Mouse (Mus musculus): Measurements from ENCODE around the gene Atxn1.

Gene Atxn1

GRCm38 (mm10) chr13:45754483-45754882 lies 210.3 kb downstream of the Atxn1 start:
- Histone ChIP-seq H3K27me3 (ENCODE audit: control insufficient read depth, insufficient read depth, low read length, poor library complexity, severe bottlenecking) (no peaks in the 10 kb centered on the region), H3K36me3 (ENCODE audit: control insufficient read depth, insufficient read depth, low read length, poor library complexity, severe bottlenecking) (no peaks in the 10 kb centered on the region)
- DNase-seq (ENCODE audit: low read depth, low spot score), result no peak

GRCm38 (mm10) chr13:45752498-45752897 lies 212.3 kb downstream of the Atxn1 start:
- DNase-seq (ENCODE audit: low read depth, low spot score), result no peak
- Histone ChIP-seq H3K36me3 (ENCODE audit: control insufficient read depth, insufficient read depth, low read length, poor library complexity, severe bottlenecking) (no peaks in the 10 kb centered on the region), H3K27me3 (ENCODE audit: control insufficient read depth, insufficient read depth, low read length, poor library complexity, severe bottlenecking) (no peaks in the 10 kb centered on the region)

- no peak for DNase-seq (ENCODE audit: low read depth, low spot score)
- no peaks in the 10 kb centered on the region for H3K36me3 ChIP-seq (ENCODE audit: control insufficient read depth, insufficient read depth, low read length, poor library complexity, severe bottlenecking)
- no peaks in the 10 kb centered on the region for H3K27me3 ChIP-seq (ENCODE audit: control insufficient read depth, insufficient read depth, low read length, poor library complexity, severe bottlenecking)
These were observed 213.6 kb downstream of the Atxn1 start for GRCm38 (mm10) chr13:45751231-45751630.

- DNase-seq (ENCODE audit: low read depth, low spot score), result no peak
- Histone ChIP-seq H3K27me3 (ENCODE audit: control insufficient read depth, insufficient read depth, low read length, poor library complexity, severe bottlenecking) (no peaks in the 10 kb centered on the region), H3K36me3 (ENCODE audit: control insufficient read depth, insufficient read depth, low read length, poor library complexity, severe bottlenecking) (no peaks in the 10 kb centered on the region)
These were observed 214.2 kb downstream of the Atxn1 start for GRCm38 (mm10) chr13:45750627-45751026.

- no peaks in the 10 kb centered on the region for H3K36me3 ChIP-seq (ENCODE audit: control insufficient read depth, insufficient read depth, low read length, poor library complexity, severe bottlenecking)
- peak; percentile 2 for DNase-seq (ENCODE audit: low read depth, low spot score)
- H3K27me3 ChIP-seq (ENCODE audit: control insufficient read depth, insufficient read depth, low read length, poor library complexity, severe bottlenecking), result no peaks in the 10 kb centered on the region
These were observed 214.9 kb downstream of the Atxn1 start for GRCm38 (mm10) chr13:45749937-45750336.

- no peaks in the 10 kb centered on the region for H3K27me3 ChIP-seq (ENCODE audit: control insufficient read depth, insufficient read depth, low read length, poor library complexity, severe bottlenecking)
- H3K36me3 ChIP-seq (ENCODE audit: control insufficient read depth, insufficient read depth, low read length, poor library complexity, severe bottlenecking), result no peaks in the 10 kb centered on the region
- DNase-seq (ENCODE audit: low read depth, low spot score), result no peak
These were observed 215.6 kb downstream of the Atxn1 start for GRCm38 (mm10) chr13:45749222-45749621.

GRCm38 (mm10) chr13:45748691-45749090 lies 216.1 kb downstream of the Atxn1 start:
- Histone ChIP-seq H3K36me3 (ENCODE audit: control insufficient read depth, insufficient read depth, low read length, poor library complexity, severe bottlenecking) (no peaks in the 10 kb centered on the region), H3K27me3 (ENCODE audit: control insufficient read depth, insufficient read depth, low read length, poor library complexity, severe bottlenecking) (no peaks in the 10 kb centered on the region)
- DNase-seq (ENCODE audit: low read depth, low spot score), result no peak

GRCm38 (mm10) chr13:45745851-45746773 lies 218.7 kb downstream of the Atxn1 start:
- DNase-seq (ENCODE audit: low read depth, low spot score), result peak; percentile 6
- no peaks in the 10 kb centered on the region for H3K36me3 ChIP-seq (ENCODE audit: control insufficient read depth, insufficient read depth, low read length, poor library complexity, severe bottlenecking)
- no peaks in the 10 kb centered on the region for H3K27me3 ChIP-seq (ENCODE audit: control insufficient read depth, insufficient read depth, low read length, poor library complexity, severe bottlenecking)

- Histone ChIP-seq H3K27me3 (ENCODE audit: control insufficient read depth, insufficient read depth, low read length, poor library complexity, severe bottlenecking) (no peaks in the 10 kb centered on the region), H3K36me3 (ENCODE audit: control insufficient read depth, insufficient read depth, low read length, poor library complexity, severe bottlenecking) (no peaks in the 10 kb centered on the region)
- DNase-seq (ENCODE audit: low read depth, low spot score), result no peak
These were observed 219.9 kb downstream of the Atxn1 start for GRCm38 (mm10) chr13:45744803-45745432.

- no peaks in the 10 kb centered on the region for H3K36me3 ChIP-seq (ENCODE audit: control insufficient read depth, insufficient read depth, low read length, poor library complexity, severe bottlenecking)
- no peak for DNase-seq (ENCODE audit: low read depth, low spot score)
- no peaks in the 10 kb centered on the region for H3K27me3 ChIP-seq (ENCODE audit: control insufficient read depth, insufficient read depth, low read length, poor library complexity, severe bottlenecking)
These were observed 221.0 kb downstream of the Atxn1 start for GRCm38 (mm10) chr13:45743848-45744247.

- Histone ChIP-seq H3K27me3 (ENCODE audit: control insufficient read depth, insufficient read depth, low read length, poor library complexity, severe bottlenecking) (no peaks in the 10 kb centered on the region), H3K36me3 (ENCODE audit: control insufficient read depth, insufficient read depth, low read length, poor library complexity, severe bottlenecking) (no peaks in the 10 kb centered on the region)
- DNase-seq (ENCODE audit: low read depth, low spot score), result no peak
These were observed 224.4 kb downstream of the Atxn1 start for GRCm38 (mm10) chr13:45740369-45740768.

- no peaks in the 10 kb centered on the region for H3K36me3 ChIP-seq (ENCODE audit: control insufficient read depth, insufficient read depth, low read length, poor library complexity, severe bottlenecking)
- no peaks in the 10 kb centered on the region for H3K27me3 ChIP-seq (ENCODE audit: control insufficient read depth, insufficient read depth, low read length, poor library complexity, severe bottlenecking)
- no peak for DNase-seq (ENCODE audit: low read depth, low spot score)
These were observed 228.6 kb downstream of the Atxn1 start for GRCm38 (mm10) chr13:45736241-45736640.

- DNase-seq (ENCODE audit: low read depth, low spot score), result no peak
- H3K36me3 ChIP-seq (ENCODE audit: control insufficient read depth, insufficient read depth, low read length, poor library complexity, severe bottlenecking), result no peaks in the 10 kb centered on the region
- no peaks in the 10 kb centered on the region for H3K27me3 ChIP-seq (ENCODE audit: control insufficient read depth, insufficient read depth, low read length, poor library complexity, severe bottlenecking)
These were observed 229.0 kb downstream of the Atxn1 start for GRCm38 (mm10) chr13:45735802-45736201.

- Histone ChIP-seq H3K27me3 (ENCODE audit: control insufficient read depth, insufficient read depth, low read length, poor library complexity, severe bottlenecking) (no peaks in the 10 kb centered on the region), H3K36me3 (ENCODE audit: control insufficient read depth, insufficient read depth, low read length, poor library complexity, severe bottlenecking) (no peaks in the 10 kb centered on the region)
- DNase-seq (ENCODE audit: low read depth, low spot score), result no peak
These were observed 230.3 kb downstream of the Atxn1 start for GRCm38 (mm10) chr13:45734531-45734930.

- Histone ChIP-seq H3K27me3 (ENCODE audit: control insufficient read depth, insufficient read depth, low read length, poor library complexity, severe bottlenecking) (no peaks in the 10 kb centered on the region), H3K36me3 (ENCODE audit: control insufficient read depth, insufficient read depth, low read length, poor library complexity, severe bottlenecking) (no peaks in the 10 kb centered on the region)
- no peak for DNase-seq (ENCODE audit: low read depth, low spot score)
These were observed 232.2 kb downstream of the Atxn1 start for GRCm38 (mm10) chr13:45732590-45732989.

Data from splenic B cell, adult 2 months (primary cell).